ENCODE assay signal across 13 mouse cellular contexts in genomic region chr12:70104776-70105420, GRCm38 (mm10). TPM values are rescaled to one million over a fixed set of nuclear protein-coding genes. Genes with fewer than 3 reads are reported as not detected.
DNase-seq lines count a peak whose midpoint lies in the region; ATAC-seq lines count a peak whose summit lies in the region.
"Had no signal": no experiment of that assay in that cellular context is flagged by ENCODE, and none has a peak within 500 bp of the region (broad histone marks: within the 10 kb centered on the region; RNA-seq: fewer than 3 reads in every experiment).

No protein-coding gene starts in this region.

- H3K4me1 ChIP-seq in embryonic facial prominence, embryonic 13.5 days, result peaks cover 51% of the 10 kb centered on the region
- peaks cover 62% of the 10 kb centered on the region for H3K4me1 ChIP-seq in embryonic facial prominence, embryonic 10.5 days

- peak overlapping the region; percentile 71 for H3K27ac ChIP-seq in embryonic facial prominence, embryonic 13.5 days
- H3K27ac ChIP-seq in embryonic facial prominence, embryonic 10.5 days (replicated peaks), result no peak overlapping the region
- H3K27ac ChIP-seq: heart, embryonic 10.5 days had no signal

- H3K36me3 ChIP-seq in embryonic facial prominence, embryonic 13.5 days, result peaks cover 5% of the 10 kb centered on the region; the same call in 1 of the 2 replicates
- H3K36me3 ChIP-seq in embryonic facial prominence, embryonic 10.5 days (replicated peaks), result peaks cover 21% of the 10 kb centered on the region

- H3K4me2 ChIP-seq in embryonic facial prominence, embryonic 13.5 days, result no peak overlapping the region

- no peaks in the 10 kb centered on the region for H3K27me3 ChIP-seq in embryonic facial prominence, embryonic 13.5 days
- peaks cover 13% of the 10 kb centered on the region for H3K27me3 ChIP-seq in embryonic facial prominence, embryonic 10.5 days (replicated peaks; ENCODE audit: low read depth, poor library complexity, severe bottlenecking)

- 22% methylated on average over 5 of the region's 5 CpGs for WGBS in embryonic facial prominence, embryonic 13.5 days
- WGBS in embryonic facial prominence, embryonic 10.5 days, result 19% methylated on average over 5 of the region's 5 CpGs

- H3K9ac ChIP-seq in embryonic facial prominence, embryonic 13.5 days, result no peak overlapping the region

- no peak for ATAC-seq in embryonic facial prominence, embryonic 13.5 days (ENCODE audit: insufficient number of reproducible peaks, insufficient read depth, low FRiP score, low TSS enrichment, low read depth)
- ATAC-seq in CD4-positive, CD25-positive, alpha-beta regulatory T cell, adult 4 months, result peak; percentile 53

- H3K4me3 ChIP-seq in embryonic facial prominence, embryonic 13.5 days, result no peak overlapping the region
- no peak overlapping the region for H3K4me3 ChIP-seq in embryonic facial prominence, embryonic 10.5 days
- H3K4me3 ChIP-seq: heart, embryonic 10.5 days had no signal

- no peak for DNase-seq in embryonic facial prominence, embryonic 10.5 days (ENCODE audit: low spot score)
- peak; percentile 67 for DNase-seq in kidney, adult 11 months
- peak; percentile 52 to 67 for DNase-seq in natural killer cell, adult 2 months (ENCODE audit: low spot score in 2 of 2)
- no peak for DNase-seq in liver
- DNase-seq in urinary bladder, adult 18-20 months (ENCODE audit: low spot score in 2 of 2), result no peak
- no peak for DNase-seq in spleen, adult 12 weeks (ENCODE audit: low spot score)
- DNase-seq: cerebellum, adult 18-20 months; lung, postnatal 36 days had no signal

- H3K9me3 ChIP-seq in embryonic facial prominence, embryonic 13.5 days, result no peaks in the 10 kb centered on the region
- H3K9me3 ChIP-seq in embryonic facial prominence, embryonic 10.5 days, result no peaks in the 10 kb centered on the region
- H3K9me3 ChIP-seq: heart, embryonic 10.5 days had no signal

RNA-seq across cellular contexts. Expression of gene Nin, which starts 8.6 kb away (rescaled TPM):
- 12.0 and 12.3 TPM in 2 replicates for polyA plus RNA-seq in embryonic facial prominence, embryonic 13.5 days (2015; fragmentation: Nextera tagmentation; extraction: Ambion mirVana)
- polyA plus RNA-seq in embryonic facial prominence, embryonic 10.5 days (2016; fragmentation: Nextera tagmentation; extraction: Ambion mirVana), result 11.7 and 12.1 TPM in 2 replicates
- polyA plus RNA-seq in CD4-positive, CD25-positive, alpha-beta regulatory T cell, adult 4 months (2017; shearing (Covaris generic)), result 10 to 100 TPM; 26.6 to 27.3 TPM

RNA-seq across cellular contexts. Expression of gene Abhd12b, which starts 49.0 kb away (rescaled TPM):
- 0.18 and 0.21 TPM in 2 replicates for polyA plus RNA-seq in embryonic facial prominence, embryonic 13.5 days (2015; fragmentation: Nextera tagmentation; extraction: Ambion mirVana)
- polyA plus RNA-seq in embryonic facial prominence, embryonic 10.5 days (2016; fragmentation: Nextera tagmentation; extraction: Ambion mirVana), result not detected in 2 replicates
- polyA plus RNA-seq in CD4-positive, CD25-positive, alpha-beta regulatory T cell, adult 4 months (2017; shearing (Covaris generic)), result 1 to 10 TPM; 1.1 to 4.1 TPM
- polyA plus RNA-seq: C2C12; heart, embryonic 10.5 days; neural tube, embryonic 11.5 days had no signal

Comparison
In these comparisons a context has a peak if more than half of its experiments do, and no peak if none do; other contexts are left out.
1. DNase-seq: peak in kidney, adult 11 months (single experiment) and natural killer cell, adult 2 months (2 of 2); none in embryonic facial prominence, embryonic 10.5 days (single experiment), liver (single experiment), urinary bladder, adult 18-20 months (0 of 2) and spleen, adult 12 weeks (single experiment).